Mouse (Mus musculus) erythroblast, embryonic 14.5 days (primary cell): ENCODE data around the gene Clip3. TPM values are rescaled to one million over a fixed set of nuclear protein-coding genes. Genes with fewer than 3 reads are reported as not detected.

Experiments used
- H3K27me3 ChIP-seq: 2 replicates; pipeline ENCODE4 v1.6.1; 2012; ENCODE audit warnings: inconsistent platforms; ENCODE audit not compliant: control insufficient read depth
- H3K36me3 ChIP-seq: 2 replicates; pipeline ENCODE4 v1.6.1; 2012; ENCODE audit warnings: mild to moderate bottlenecking, inconsistent platforms; ENCODE audit not compliant: control insufficient read depth
- H3K4me1 ChIP-seq: 2 replicates; pipeline ENCODE4 v1.6.1; 2012; ENCODE audit warnings: inconsistent platforms; ENCODE audit not compliant: control insufficient read depth
- H3K4me3 ChIP-seq: replicated peaks from 2 replicates; pipeline ENCODE3; 2012; ENCODE audit warnings: moderate library complexity, mild to moderate bottlenecking, inconsistent platforms
- H3K9me3 ChIP-seq: 2 replicates; pipeline ENCODE4 v1.6.1; 2012; ENCODE audit warnings: low read length, inconsistent platforms, mixed read lengths; ENCODE audit not compliant: control insufficient read depth
- GATA1 ChIP-seq: IDR thresholded peaks from 2 replicates; pipeline ENCODE4 v1.6.1; 2012; ENCODE audit warnings: low read length, inconsistent platforms, mixed read lengths
- TAL1 ChIP-seq: IDR thresholded peaks from 3 replicates; pipeline ENCODE4 v1.6.1; 2012; ENCODE audit warnings: low read length, inconsistent platforms, mixed read lengths
- polyA plus RNA-seq: library from polyadenylated mRNA; stranded (reverse); fragments of >175 nt; gene quantifications from 2 replicates; pipeline ENCODE4 v1.2.3, GENCODE M21; 2012

Clip3 gene
- polyA plus RNA-seq, 1 experiment, result not detected

GRCm38 (mm10) chr7:30322285-30322667, 30.7 kb downstream of the Clip3 start:
- H3K4me1 ChIP-seq, result peaks cover 34% of the 10 kb centered on the region
- peak overlapping the region; percentile 82 for H3K4me3 ChIP-seq
- no peaks in the 10 kb centered on the region; the same call in 1 of the 2 replicates for H3K36me3 ChIP-seq
- TF ChIP-seq GATA1, result no peak
- no peak for TF ChIP-seq TAL1
- H3K27me3 ChIP-seq, result peaks cover 3% of the 10 kb centered on the region
- 0 out of 2 replicates have a peak, but pooled peaks cover 3% of the 10 kb centered on the region for H3K9me3 ChIP-seq

GRCm38 (mm10) chr7:30322865-30323264, 31.3 kb downstream of the Clip3 start:
- Histone ChIP-seq H3K27me3 (peaks cover 3% of the 10 kb centered on the region), H3K9me3 (0 out of 2 replicates have a peak, but pooled peaks cover 3% of the 10 kb centered on the region), H3K4me3 (peak overlapping the region; percentile 82), H3K4me1 (peaks cover 34% of the 10 kb centered on the region), H3K36me3 (no peaks in the 10 kb centered on the region; the same call in 1 of the 2 replicates)
- TF ChIP-seq TAL1 (no peak), GATA1 (no peak)

GRCm38 (mm10) chr7:30323795-30324194, 32.3 kb downstream of the Clip3 start, which contains the start of gene Sdhaf1:
Gene Sdhaf1, minus strand, starts transcription at chr7:30323895.
- peaks cover 34% of the 10 kb centered on the region for H3K4me1 ChIP-seq

GRCm38 (mm10) chr7:30324300-30324944, 32.9 kb downstream of the Clip3 start:
- H3K9me3 ChIP-seq, result 0 out of 2 replicates have a peak, but pooled peaks cover 3% of the 10 kb centered on the region
- TF ChIP-seq GATA1, result no peak
- TF ChIP-seq TAL1, result no peak
- no peaks in the 10 kb centered on the region for H3K36me3 ChIP-seq
- H3K27me3 ChIP-seq, result peaks cover 3% of the 10 kb centered on the region
- H3K4me3 ChIP-seq, result no peak overlapping the region
- peaks cover 34% of the 10 kb centered on the region for H3K4me1 ChIP-seq

More at GRCm38 (mm10) chr7:30323795-30324194, 32.3 kb downstream of the Clip3 start, which contains the start of gene Sdhaf1:
- peak within 1 kb of the TSS; percentile 82 for H3K4me3 ChIP-seq
- H3K36me3 ChIP-seq, result no peaks in the 10 kb centered on the region
- peaks cover 3% of the 10 kb centered on the region for H3K27me3 ChIP-seq
- 0 out of 2 replicates have a peak, but pooled peaks cover 3% of the 10 kb centered on the region for H3K9me3 ChIP-seq
- no peak for TF ChIP-seq GATA1
- no peak for TF ChIP-seq TAL1

GRCm38 (mm10) chr7:30325364-30325763, 33.8 kb downstream of the Clip3 start:
- Histone ChIP-seq H3K36me3 (no peaks in the 10 kb centered on the region), H3K9me3 (0 out of 2 replicates have a peak, but pooled peaks cover 3% of the 10 kb centered on the region), H3K4me1 (peaks cover 26% of the 10 kb centered on the region), H3K27me3 (peaks cover 6% of the 10 kb centered on the region), H3K4me3 (no peak overlapping the region)
- TF ChIP-seq TAL1 (no peak), GATA1 (no peak)

- Histone ChIP-seq H3K36me3 (no peaks in the 10 kb centered on the region), H3K4me1 (peaks cover 18% of the 10 kb centered on the region), H3K9me3 (0 out of 2 replicates have a peak, but pooled peaks cover 3% of the 10 kb centered on the region), H3K27me3 (peaks cover 8% of the 10 kb centered on the region), H3K4me3 (no peak overlapping the region)
- TF ChIP-seq TAL1 (no peak), GATA1 (no peak)
Observed at GRCm38 (mm10) chr7:30326427-30326826, 34.9 kb downstream of the Clip3 start.

- no peak for TF ChIP-seq TAL1
- Histone ChIP-seq H3K4me1 (peaks cover 10% of the 10 kb centered on the region), H3K27me3 (peaks cover 12% of the 10 kb centered on the region), H3K36me3 (no peaks in the 10 kb centered on the region), H3K9me3 (0 out of 2 replicates have a peak, but pooled peaks cover 3% of the 10 kb centered on the region), H3K4me3 (no peak overlapping the region)
Observed at GRCm38 (mm10) chr7:30327140-30327539, 35.6 kb downstream of the Clip3 start.

GRCm38 (mm10) chr7:30328379-30328778, 36.9 kb downstream of the Clip3 start:
- Histone ChIP-seq H3K36me3 (no peaks in the 10 kb centered on the region), H3K4me1 (no peaks in the 10 kb centered on the region), H3K4me3 (no peak overlapping the region), H3K27me3 (peaks cover 13% of the 10 kb centered on the region), H3K9me3 (0 out of 2 replicates have a peak, but pooled peaks cover 3% of the 10 kb centered on the region)
- no peak for TF ChIP-seq GATA1
- TF ChIP-seq TAL1, result no peak

- H3K4me1 ChIP-seq, result no peaks in the 10 kb centered on the region
- peaks cover 32% of the 10 kb centered on the region for H3K27me3 ChIP-seq
- H3K36me3 ChIP-seq, result no peaks in the 10 kb centered on the region
- no peak overlapping the region for H3K4me3 ChIP-seq
- TF ChIP-seq GATA1, result no peak
- no peak for TF ChIP-seq TAL1
- no peaks in the 10 kb centered on the region for H3K9me3 ChIP-seq
Observed at GRCm38 (mm10) chr7:30331887-30332286, 40.4 kb downstream of the Clip3 start.
